Mouse (Mus musculus): Measurements from ENCODE around the gene Uck1. TPM values are rescaled to one million over a fixed set of nuclear protein-coding genes. Genes with fewer than 3 reads are reported as not detected.

Gene Uck1
- polyA plus RNA-seq, 1 experiment from 2014 or later: 33.3 TPM

- Histone ChIP-seq H3K27me3 (ENCODE audit: insufficient read depth, low read length) (no peaks in the 10 kb centered on the region), H3K4me1 (ENCODE audit: insufficient read depth) (no peaks in the 10 kb centered on the region), H3K9me3 (ENCODE audit: low read length) (no peaks in the 10 kb centered on the region), H3K4me3 (ENCODE audit: low read depth, low read length) (no peak overlapping the region), H3K9ac (replicated peaks) (no peak overlapping the region), H3K27ac (ENCODE audit: low read depth) (no peak overlapping the region), H3K36me3 (replicated peaks; ENCODE audit: insufficient read depth, low read length) (peaks cover 94% of the 10 kb centered on the region), H3K4me2 (ENCODE audit: low read depth, low read length) (no peak overlapping the region)
- no peak for TF ChIP-seq EP300 (IDR thresholded peaks at IDR 0.05; ENCODE audit: low read depth)
- TF ChIP-seq CTCF (IDR thresholded peaks at IDR 0.05; ENCODE audit: low read depth): no peak
- WGBS (ENCODE audit: insufficient replicate concordance): 89% methylated on average over 11 of the region's 11 CpGs
- DNase-seq (no peak), ATAC-seq (no peak)
Measured at GRCm38 (mm10) chr2:32218541-32219334, 41.2 kb downstream of the Uck1 start.

- H3K27ac ChIP-seq (ENCODE audit: low read depth): no peak overlapping the region
Measured at GRCm38 (mm10) chr2:32218113-32218512, 41.8 kb downstream of the Uck1 start.

GRCm38 (mm10) chr2:32217656-32218055 lies 42.3 kb downstream of the Uck1 start:
- H3K36me3 ChIP-seq (replicated peaks; ENCODE audit: insufficient read depth, low read length): peaks cover 93% of the 10 kb centered on the region
- DNase-seq (no peak), ATAC-seq (no peak)
- no peaks in the 10 kb centered on the region for H3K4me1 ChIP-seq (ENCODE audit: insufficient read depth)
- no peaks in the 10 kb centered on the region for H3K9me3 ChIP-seq (ENCODE audit: low read length)
- 87% methylated on average over 8 of the region's 8 CpGs for WGBS (ENCODE audit: insufficient replicate concordance)
- no peak overlapping the region for H3K4me3 ChIP-seq (ENCODE audit: low read depth, low read length)
- no peak for TF ChIP-seq EP300 (IDR thresholded peaks at IDR 0.05; ENCODE audit: low read depth)
- no peak for TF ChIP-seq CTCF (IDR thresholded peaks at IDR 0.05; ENCODE audit: low read depth)
- H3K4me2 ChIP-seq (ENCODE audit: low read depth, low read length): no peak overlapping the region
- no peaks in the 10 kb centered on the region for H3K27me3 ChIP-seq (ENCODE audit: insufficient read depth, low read length)
- no peak overlapping the region for H3K27ac ChIP-seq (ENCODE audit: low read depth)
- H3K9ac ChIP-seq (replicated peaks): no peak overlapping the region

More at GRCm38 (mm10) chr2:32218113-32218512, 41.8 kb downstream of the Uck1 start:
- H3K4me1 ChIP-seq (ENCODE audit: insufficient read depth): no peaks in the 10 kb centered on the region
- H3K36me3 ChIP-seq (replicated peaks; ENCODE audit: insufficient read depth, low read length): peaks cover 92% of the 10 kb centered on the region
- DNase-seq (no peak), ATAC-seq (no peak)
- no peaks in the 10 kb centered on the region for H3K27me3 ChIP-seq (ENCODE audit: insufficient read depth, low read length)
- no peaks in the 10 kb centered on the region for H3K9me3 ChIP-seq (ENCODE audit: low read length)
- no peak overlapping the region for H3K9ac ChIP-seq (replicated peaks)
- H3K4me3 ChIP-seq (ENCODE audit: low read depth, low read length): no peak overlapping the region
- TF ChIP-seq EP300 (IDR thresholded peaks at IDR 0.05; ENCODE audit: low read depth): no peak
- no peak for TF ChIP-seq CTCF (IDR thresholded peaks at IDR 0.05; ENCODE audit: low read depth)
- WGBS (ENCODE audit: insufficient replicate concordance): 85% methylated on average over 5 of the region's 5 CpGs
- H3K4me2 ChIP-seq (ENCODE audit: low read depth, low read length): no peak overlapping the region

- ATAC-seq (no peak), DNase-seq (no peak)
- no peaks in the 10 kb centered on the region for H3K4me1 ChIP-seq (ENCODE audit: insufficient read depth)
- no peak overlapping the region for H3K4me2 ChIP-seq (ENCODE audit: low read depth, low read length)
- H3K27ac ChIP-seq (ENCODE audit: low read depth): no peak overlapping the region
- no peak overlapping the region for H3K9ac ChIP-seq (replicated peaks)
- WGBS (ENCODE audit: insufficient replicate concordance): 83% methylated on average over 10 of the region's 10 CpGs
- no peak for TF ChIP-seq EP300 (IDR thresholded peaks at IDR 0.05; ENCODE audit: low read depth)
- TF ChIP-seq CTCF (IDR thresholded peaks at IDR 0.05; ENCODE audit: low read depth): no peak
- no peak overlapping the region for H3K4me3 ChIP-seq (ENCODE audit: low read depth, low read length)
- no peaks in the 10 kb centered on the region for H3K27me3 ChIP-seq (ENCODE audit: insufficient read depth, low read length)
- H3K9me3 ChIP-seq (ENCODE audit: low read length): no peaks in the 10 kb centered on the region
- peaks cover 92% of the 10 kb centered on the region for H3K36me3 ChIP-seq (replicated peaks; ENCODE audit: insufficient read depth, low read length)
Measured at GRCm38 (mm10) chr2:32216506-32216905, 43.5 kb downstream of the Uck1 start.

GRCm38 (mm10) chr2:32215576-32215975 lies 44.4 kb downstream of the Uck1 start:
- ATAC-seq (no peak), DNase-seq (no peak)
- no peaks in the 10 kb centered on the region for H3K4me1 ChIP-seq (ENCODE audit: insufficient read depth)
- no peaks in the 10 kb centered on the region for H3K9me3 ChIP-seq (ENCODE audit: low read length)
- no peak overlapping the region for H3K4me2 ChIP-seq (ENCODE audit: low read depth, low read length)
- no peaks in the 10 kb centered on the region for H3K27me3 ChIP-seq (ENCODE audit: insufficient read depth, low read length)
- H3K36me3 ChIP-seq (replicated peaks; ENCODE audit: insufficient read depth, low read length): peaks cover 93% of the 10 kb centered on the region
- TF ChIP-seq EP300 (IDR thresholded peaks at IDR 0.05; ENCODE audit: low read depth) (no peak), CTCF (IDR thresholded peaks at IDR 0.05; ENCODE audit: low read depth) (no peak)
- no peak overlapping the region for H3K9ac ChIP-seq (replicated peaks)
- H3K4me3 ChIP-seq (ENCODE audit: low read depth, low read length): no peak overlapping the region
- no peak overlapping the region for H3K27ac ChIP-seq (ENCODE audit: low read depth)
- WGBS (ENCODE audit: insufficient replicate concordance): 88% methylated on average over 10 of the region's 10 CpGs

GRCm38 (mm10) chr2:32213000-32213399 lies 47.0 kb downstream of the Uck1 start:
- Histone ChIP-seq H3K27me3 (ENCODE audit: insufficient read depth, low read length) (no peaks in the 10 kb centered on the region), H3K4me3 (ENCODE audit: low read depth, low read length) (no peak overlapping the region), H3K36me3 (replicated peaks; ENCODE audit: insufficient read depth, low read length) (peaks cover 92% of the 10 kb centered on the region), H3K4me2 (ENCODE audit: low read depth, low read length) (no peak overlapping the region), H3K4me1 (ENCODE audit: insufficient read depth) (no peaks in the 10 kb centered on the region), H3K27ac (ENCODE audit: low read depth) (no peak overlapping the region), H3K9ac (replicated peaks) (no peak overlapping the region), H3K9me3 (ENCODE audit: low read length) (no peaks in the 10 kb centered on the region)
- ATAC-seq (no peak), DNase-seq (no peak)
- no peak for TF ChIP-seq EP300 (IDR thresholded peaks at IDR 0.05; ENCODE audit: low read depth)
- TF ChIP-seq CTCF (IDR thresholded peaks at IDR 0.05; ENCODE audit: low read depth): no peak
- 80% methylated on average over 10 of the region's 10 CpGs for WGBS (ENCODE audit: insufficient replicate concordance)
